Mouse (Mus musculus): Measurements from ENCODE around the gene Trim7.
"Not testable (repeated sequence)": the region's sequence is repeated elsewhere in the genome, so short reads cannot be mapped to it uniquely, and the experiment has no call there.

The Trim7 gene

GRCm38 (mm10) chr11:48823536-48823972 is 2.4 kb upstream of the Trim7 start:
- DNase-seq (ENCODE audit: low read depth, low spot score): no peak

- no peak for DNase-seq (ENCODE audit: low read depth, low spot score)
These were observed 1.6 kb upstream of the Trim7 start for GRCm38 (mm10) chr11:48824311-48824830.

- no peak for DNase-seq (ENCODE audit: low read depth, low spot score)
These were observed 784 bp downstream of the Trim7 start for GRCm38 (mm10) chr11:48826752-48827096.

- DNase-seq (ENCODE audit: low read depth, low spot score): no peak
These were observed 2.0 kb downstream of the Trim7 start for GRCm38 (mm10) chr11:48827926-48828325.

GRCm38 (mm10) chr11:48830279-48830678 is 4.3 kb downstream of the Trim7 start:
- DNase-seq (ENCODE audit: low read depth, low spot score): no peak

GRCm38 (mm10) chr11:48831273-48831672 is 5.3 kb downstream of the Trim7 start:
- DNase-seq (ENCODE audit: low read depth, low spot score): no peak

GRCm38 (mm10) chr11:48833078-48833730 is 7.3 kb downstream of the Trim7 start:
- DNase-seq (ENCODE audit: low read depth, low spot score): no peak

GRCm38 (mm10) chr11:48833731-48834639 is 8.0 kb downstream of the Trim7 start:
- DNase-seq (ENCODE audit: low read depth, low spot score): no peak

GRCm38 (mm10) chr11:48835923-48836322 is 10.0 kb downstream of the Trim7 start:
- no peak for DNase-seq (ENCODE audit: low read depth, low spot score)

- no peak for DNase-seq (ENCODE audit: low read depth, low spot score)
These were observed 11.0 kb downstream of the Trim7 start for GRCm38 (mm10) chr11:48836990-48837309.

GRCm38 (mm10) chr11:48837310-48838180 is 11.6 kb downstream of the Trim7 start:
- no peak for DNase-seq (ENCODE audit: low read depth, low spot score)

- DNase-seq (ENCODE audit: low read depth, low spot score): no peak
These were observed 12.3 kb downstream of the Trim7 start for GRCm38 (mm10) chr11:48838181-48838797.

- DNase-seq (ENCODE audit: low read depth, low spot score): no peak
These were observed 13.1 kb downstream of the Trim7 start for GRCm38 (mm10) chr11:48838879-48839680.

GRCm38 (mm10) chr11:48840805-48841204 is 14.9 kb downstream of the Trim7 start:
- DNase-seq (ENCODE audit: low read depth, low spot score): no peak

- no peak for DNase-seq (ENCODE audit: low read depth, low spot score)
These were observed 15.3 kb downstream of the Trim7 start for GRCm38 (mm10) chr11:48841213-48841612.

GRCm38 (mm10) chr11:48842378-48842792 is 16.4 kb downstream of the Trim7 start:
- no peak for DNase-seq (ENCODE audit: low read depth, low spot score)

GRCm38 (mm10) chr11:48843202-48843601 is 17.3 kb downstream of the Trim7 start:
- DNase-seq (ENCODE audit: low read depth, low spot score): no peak

- no peak for DNase-seq (ENCODE audit: low read depth, low spot score)
These were observed 18.4 kb downstream of the Trim7 start for GRCm38 (mm10) chr11:48844309-48844708.

GRCm38 (mm10) chr11:48845244-48845815 is 19.4 kb downstream of the Trim7 start:
- no peak for DNase-seq (ENCODE audit: low read depth, low spot score)

GRCm38 (mm10) chr11:48846362-48846761 is 20.4 kb downstream of the Trim7 start:
- DNase-seq (ENCODE audit: low read depth, low spot score): not testable (repeated sequence)

Data from brain, embryonic 18.5 days (tissue).